ENCODE assay signal across 8 mouse cellular contexts in genomic region chr11:106920551-106921379, GRCm38 (mm10). TPM values are rescaled to one million over a fixed set of nuclear protein-coding genes. Genes with fewer than 3 reads are reported as not detected.
DNase-seq lines count a peak whose midpoint lies in the region; ATAC-seq lines count a peak whose summit lies in the region.

Gene Smurf2 (minus strand): TSS chr11:106920715.

- peaks cover 16% of the 10 kb centered on the region for H3K4me1 ChIP-seq in intestine, embryonic 14.5 days (replicated peaks; ENCODE audit: control insufficient read depth, insufficient read depth, low read length)

- peak; percentile 96 for ATAC-seq in intestine, embryonic 14.5 days (replicated peaks; ENCODE audit: low FRiP score, low TSS enrichment, low read depth)
- peak; percentile 94 for ATAC-seq in megakaryocyte-erythroid progenitor cell, adult 5-6 weeks (replicated peaks; ENCODE audit: low FRiP score, low TSS enrichment, poor library complexity, severe bottlenecking)

- peak within 1 kb of the TSS; percentile 69 for H3K4me2 ChIP-seq in intestine, embryonic 14.5 days (ENCODE audit: low read length)

- 3% methylated on average over 43 of the region's 72 CpGs for WGBS in intestine, embryonic 14.5 days

- DNase-seq in adrenal gland, adult 2 months = peak; percentile 93
- peak; percentile 95 for DNase-seq in embryo, embryonic 11 days
- DNase-seq in gastrocnemius, postnatal 25 days = peak; percentile 92
- peak; percentile 94 for DNase-seq in intestine, embryonic 14.5 days (ENCODE audit: low spot score)
- peak; percentile 61 to 77 for DNase-seq in left cerebral cortex, postnatal 14 days (ENCODE audit: low spot score in 2 of 2)
- peak; percentile 81 for DNase-seq in right cerebral cortex, postnatal 14 days
- DNase-seq in urinary bladder, postnatal 36 days (ENCODE audit: low spot score in 2 of 2) = peak; percentile 75 to 87

- no peaks in the 10 kb centered on the region for H3K36me3 ChIP-seq in intestine, embryonic 14.5 days (ENCODE audit: control insufficient read depth, insufficient read depth, low read length)

- H3K9me3 ChIP-seq in intestine, embryonic 14.5 days (ENCODE audit: control insufficient read depth, low read length) = no peaks in the 10 kb centered on the region

- H3K27ac ChIP-seq in intestine, embryonic 14.5 days (ENCODE audit: low read depth) = peak within 1 kb of the TSS; percentile 96

- H3K27me3 ChIP-seq in intestine, embryonic 14.5 days (replicated peaks; ENCODE audit: control insufficient read depth, insufficient read depth, low read length) = no peaks in the 10 kb centered on the region

- H3K9ac ChIP-seq in intestine, embryonic 14.5 days (ENCODE audit: low read length) = peak within 1 kb of the TSS; percentile 85

- intact Hi-C loops in left cerebral cortex, postnatal 14 days (cut with DNase I) = loop anchor here (5.0 kb wide), 1 partner anchor 68 kb away; no protein-coding TSS in a partner anchor

- H3K4me3 ChIP-seq in intestine, embryonic 14.5 days (ENCODE audit: low read depth, low read length) = peak within 1 kb of the TSS; percentile 88

RNA-seq across cellular contexts. Expression of gene Smurf2, which starts in this region (rescaled TPM):
- total RNA-seq in adrenal gland, adult 2 months (2021) = 10 to 100 TPM; 34.6 to 38.2 TPM
- 3.6 and 4.7 TPM in 2 replicates for polyA plus RNA-seq in adrenal gland, adult 2 months (2012; rRNA removed)
- total RNA-seq in gastrocnemius, postnatal 25 days (2021) = 10 to 100 TPM; 22.3 to 23.7 TPM
- 17.1 and 19.2 TPM in 2 replicates for polyA plus RNA-seq in intestine, embryonic 14.5 days (2014; fragmentation: Nextera tagmentation; extraction: Ambion mirVana)
- total RNA-seq in left cerebral cortex, postnatal 14 days (2021) = 10 to 100 TPM; 24.6 to 28.1 TPM
- 12.0 and 13.1 TPM in 2 replicates for total RNA-seq in megakaryocyte-erythroid progenitor cell, adult 5-6 weeks (2014; fragmentation: Nextera tagmentation)
- 22.0 and 24.5 TPM in 2 replicates for total RNA-seq in megakaryocyte-erythroid progenitor cell, adult 5-6 weeks (2017)

Comparison
In these comparisons a context has a peak if more than half of its experiments do, and no peak if none do; other contexts are left out.
1. Peak in every context shown above with its lines: DNase-seq, ATAC-seq, H3K4me3 ChIP-seq and H3K27ac ChIP-seq.